Mouse (Mus musculus) intestine, embryonic 14.5 days (tissue): ENCODE measurements around the gene Cntfr. TPM values are rescaled to one million over a fixed set of nuclear protein-coding genes. Genes with fewer than 3 reads are reported as not detected.
"Not testable (repeated sequence)": the region's sequence is repeated elsewhere in the genome, so short reads cannot be mapped to it uniquely, and the experiment has no call there.

ENCODE experiments used
- ATAC-seq: fragments of 200-750 bp; cut with Nextera tagmentation; replicated peaks from 2 replicates; pipeline ENCODE4 v1.8.0; 2017; ENCODE audit warnings: low read depth, moderate number of reproducible peaks, moderate TSS enrichment, moderate library complexity; ENCODE audit not compliant: low FRiP score, low TSS enrichment
- DNase-seq: peaks from one replicate; pipeline ENCODE4 v3.0.0-alpha.2; 2018; ENCODE audit warnings: low spot score
- H3K27ac ChIP-seq: fragments of 300-500 bp; sonication (generic); 2 replicates; pipeline ENCODE4 v1.5.1; 2014; ENCODE audit warnings: low read depth, mild to moderate bottlenecking, control low read depth
- H3K27me3 ChIP-seq: fragments of 300-500 bp; sonication (generic); replicated peaks from 2 replicates; pipeline ENCODE4 v1.6.1; 2014; ENCODE audit warnings: low read length, control low read depth; ENCODE audit not compliant: control insufficient read depth, insufficient read depth
- H3K36me3 ChIP-seq: fragments of 300-500 bp; sonication (generic); 2 replicates; pipeline ENCODE4 v1.6.1; 2014; ENCODE audit warnings: low read length, control low read depth; ENCODE audit not compliant: control insufficient read depth, insufficient read depth
- H3K4me1 ChIP-seq: fragments of 300-500 bp; sonication (generic); replicated peaks from 2 replicates; pipeline ENCODE4 v1.6.1; 2014; ENCODE audit warnings: low read length, control low read depth, mixed read lengths; ENCODE audit not compliant: control insufficient read depth, insufficient read depth
- H3K4me2 ChIP-seq: fragments of 300-500 bp; sonication (generic); 2 replicates; pipeline ENCODE4 v1.6.1; 2014; ENCODE audit warnings: low read length
- H3K4me3 ChIP-seq: fragments of 300-500 bp; sonication (generic); 2 replicates; pipeline ENCODE4 v1.5.1; 2014; ENCODE audit warnings: low read depth, low read length, control low read depth, mixed read lengths
- H3K9ac ChIP-seq: fragments of 300-500 bp; sonication (generic); 2 replicates; pipeline ENCODE4 v1.6.1; 2014; ENCODE audit warnings: mild to moderate bottlenecking, low read length
- H3K9me3 ChIP-seq: fragments of 300-500 bp; sonication (generic); 2 replicates; pipeline ENCODE4 v1.6.1; 2016; ENCODE audit warnings: low read length, control low read depth; ENCODE audit not compliant: control insufficient read depth
- WGBS: fragments of 180-500 bp; shearing (Covaris S2); extraction: QIAGEN DNeasy Blood & Tissue Kit; methylation state at CpG from one replicate; pipeline ENCODE4 v1.1.7; 2014; 5-methylcytosine and 5-hydroxymethylcytosine counted together
- polyA plus RNA-seq: library from polyadenylated mRNA; unstranded; fragments of >200 nt; fragmentation: Nextera tagmentation; extraction: Ambion mirVana; gene quantifications from 2 replicates; pipeline ENCODE4 v1.2.1, GENCODE M21; 2014

Cntfr gene
- polyA plus RNA-seq, 1 experiment from 2014 or later = 6.2 TPM

GRCm38 (mm10) chr4:41700224-41700623 lies 3.3 kb upstream of the Cntfr start:
- DNase-seq, H3K36me3 ChIP-seq, ATAC-seq, H3K4me1 ChIP-seq, H3K27ac ChIP-seq, H3K4me2 ChIP-seq, H3K9ac ChIP-seq, H3K27me3 ChIP-seq, H3K9me3 ChIP-seq, H3K4me3 ChIP-seq: not testable (repeated sequence)
- 84% methylated on average over 2 of the region's 8 CpGs for WGBS

- not testable (repeated sequence) for DNase-seq, H3K9me3 ChIP-seq, H3K9ac ChIP-seq, H3K4me3 ChIP-seq, H3K27me3 ChIP-seq, H3K27ac ChIP-seq, ATAC-seq, H3K36me3 ChIP-seq, H3K4me2 ChIP-seq, H3K4me1 ChIP-seq
- WGBS = 77% methylated on average over 8 of the region's 10 CpGs
These were observed 2.9 kb upstream of the Cntfr start, which contains the start of gene Il11ra1 for GRCm38 (mm10) chr4:41699783-41700182. Gene Il11ra1, plus strand, starts transcription at chr4:41699989.

- not testable (repeated sequence) for H3K4me2 ChIP-seq, H3K27ac ChIP-seq, H3K4me1 ChIP-seq, ATAC-seq, H3K27me3 ChIP-seq, H3K9ac ChIP-seq, H3K4me3 ChIP-seq, H3K9me3 ChIP-seq, H3K36me3 ChIP-seq, DNase-seq
- 10% methylated on average over 17 of the region's 32 CpGs for WGBS
These were observed 1.6 kb upstream of the Cntfr start for GRCm38 (mm10) chr4:41698421-41699016.

GRCm38 (mm10) chr4:41696452-41696851 lies 437 bp downstream of the Cntfr start:
- H3K27ac ChIP-seq, H3K36me3 ChIP-seq, H3K9ac ChIP-seq, H3K9me3 ChIP-seq, H3K4me3 ChIP-seq, H3K27me3 ChIP-seq, DNase-seq, H3K4me1 ChIP-seq, ATAC-seq, H3K4me2 ChIP-seq: not testable (repeated sequence)
- WGBS = 11% methylated on average over 13 of the region's 15 CpGs

- not testable (repeated sequence) for H3K36me3 ChIP-seq, H3K9me3 ChIP-seq, ATAC-seq, H3K27me3 ChIP-seq, H3K4me1 ChIP-seq, DNase-seq, H3K9ac ChIP-seq, H3K4me3 ChIP-seq, H3K27ac ChIP-seq, H3K4me2 ChIP-seq
- 5% methylated on average over 12 of the region's 38 CpGs for whole genome bisulfite sequencing
These were observed 1.1 kb downstream of the Cntfr start for GRCm38 (mm10) chr4:41695800-41696199.

GRCm38 (mm10) chr4:41693511-41693910 lies 3.4 kb downstream of the Cntfr start:
- WGBS = 18% methylated on average over 4 of the region's 4 CpGs
- not testable (repeated sequence) for H3K4me3 ChIP-seq, H3K9ac ChIP-seq, DNase-seq, H3K27me3 ChIP-seq, H3K4me2 ChIP-seq, H3K4me1 ChIP-seq, H3K27ac ChIP-seq, ATAC-seq, H3K9me3 ChIP-seq, H3K36me3 ChIP-seq

GRCm38 (mm10) chr4:41690014-41690413 lies 6.9 kb downstream of the Cntfr start:
- not testable (repeated sequence) for H3K27me3 ChIP-seq, H3K4me1 ChIP-seq, ATAC-seq, H3K9ac ChIP-seq, H3K4me2 ChIP-seq, DNase-seq, H3K9me3 ChIP-seq, H3K36me3 ChIP-seq, H3K27ac ChIP-seq, H3K4me3 ChIP-seq
- no CpG with 5 or more reads among the region's 4 CpGs for WGBS

GRCm38 (mm10) chr4:41688562-41688961 lies 8.3 kb downstream of the Cntfr start:
- not testable (repeated sequence) for H3K9me3 ChIP-seq, H3K27ac ChIP-seq, H3K27me3 ChIP-seq, ATAC-seq, H3K9ac ChIP-seq, H3K36me3 ChIP-seq, DNase-seq, H3K4me1 ChIP-seq, H3K4me3 ChIP-seq, H3K4me2 ChIP-seq
- WGBS = 61% methylated on average over 1 of the region's 1 CpGs

- H3K27ac ChIP-seq, H3K36me3 ChIP-seq, ATAC-seq, H3K9me3 ChIP-seq, H3K27me3 ChIP-seq, H3K4me2 ChIP-seq, H3K9ac ChIP-seq, DNase-seq, H3K4me3 ChIP-seq: not testable (repeated sequence)
- H3K4me1 ChIP-seq = peaks cover 11% of the 10 kb centered on the region
- 70% methylated on average over 9 of the region's 10 CpGs for WGBS
These were observed 10.9 kb downstream of the Cntfr start for GRCm38 (mm10) chr4:41685882-41686492.
